Mouse (Mus musculus) ovary, postnatal 10 days (tissue): ENCODE measurements around the gene Cacna1i.

Experiments used
- DNase-seq: peaks from one replicate; pipeline ENCODE4 v3.0.0; 2022; ENCODE audit warnings: low spot score

The Cacna1i gene

DNA sequence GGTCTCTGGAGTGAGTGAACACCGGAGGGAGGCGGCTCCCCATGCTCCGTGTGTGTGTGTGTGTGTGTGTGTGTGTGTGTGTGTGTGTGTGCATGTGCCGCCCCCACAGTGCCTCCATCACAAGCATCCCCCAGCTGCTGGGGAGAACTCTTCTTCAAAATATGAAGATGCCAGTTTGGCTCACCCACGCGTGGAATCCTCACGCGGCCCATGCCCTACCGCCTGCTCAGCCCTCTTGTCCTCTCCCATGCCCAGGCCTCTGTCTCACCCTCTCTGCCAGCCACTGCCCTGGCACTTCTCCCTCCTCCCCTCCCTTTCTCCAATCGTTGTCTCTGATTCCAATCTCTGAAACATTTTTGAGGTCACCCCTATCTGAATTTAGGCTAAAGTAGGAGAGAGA, 47.7 kb downstream of the Cacna1i start:
- no peak for DNase-seq

DNA sequence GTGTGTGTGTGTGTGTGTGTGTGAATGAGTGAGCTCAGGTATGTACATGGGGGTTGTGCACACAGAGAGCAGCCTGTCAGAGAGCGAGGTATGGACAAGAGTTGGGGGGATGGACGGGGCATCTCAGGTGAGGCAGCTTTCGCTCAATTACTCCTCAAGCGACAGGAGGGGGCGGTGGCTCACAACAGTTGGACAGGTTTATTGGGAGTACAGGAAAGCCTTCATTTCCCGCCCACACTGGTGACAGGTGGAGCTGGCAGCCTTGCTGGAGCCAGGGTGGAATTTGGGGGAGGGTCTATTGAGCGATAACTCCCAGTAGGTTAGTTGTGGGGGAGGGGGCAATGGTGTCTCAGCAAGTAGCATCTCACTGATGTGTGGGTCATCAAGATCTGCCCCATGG, 48.2 kb downstream of the Cacna1i start:
- no peak for DNase-seq

DNA sequence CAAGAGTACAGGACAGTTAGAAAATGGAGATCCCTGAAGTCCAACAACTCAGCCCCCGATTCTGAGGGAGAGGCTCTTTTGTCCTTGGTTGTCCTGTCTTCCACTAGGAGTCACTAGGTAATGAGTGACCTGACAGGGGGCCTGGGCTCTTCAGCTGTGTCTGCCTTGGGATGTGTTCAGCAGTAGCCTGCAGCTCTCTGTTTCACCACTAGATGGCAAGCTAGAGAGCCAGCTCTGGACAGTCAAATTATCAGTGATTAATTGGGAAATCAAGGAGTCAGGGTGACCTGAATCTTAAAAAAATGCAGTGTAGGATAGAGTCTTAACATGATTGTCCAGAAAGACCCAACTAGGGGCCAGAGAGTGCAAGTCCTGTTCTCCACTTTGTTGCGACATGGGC, 53.3 kb downstream of the Cacna1i start:
- DNase-seq: no peak

DNA sequence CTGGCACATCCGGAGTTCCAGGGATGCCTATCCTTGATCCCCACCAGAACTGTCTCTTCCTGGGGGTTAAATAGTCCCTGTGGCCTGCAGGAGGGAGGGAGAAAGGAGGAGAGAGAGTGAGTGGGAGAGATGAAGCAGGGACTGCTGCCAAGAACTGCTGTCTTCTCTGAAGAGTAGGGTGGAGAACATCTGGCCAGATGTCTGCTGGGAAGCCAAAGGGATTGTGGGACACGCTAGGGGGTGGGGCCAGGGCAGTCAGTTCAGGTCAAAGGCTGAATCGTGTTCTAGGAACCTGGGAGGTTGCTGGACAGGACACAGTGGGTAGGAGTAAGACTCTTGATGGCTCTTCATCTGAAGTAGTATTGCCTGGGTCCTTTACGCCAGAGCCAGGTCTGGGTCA, 55.4 kb downstream of the Cacna1i start:
- no peak for DNase-seq

DNA sequence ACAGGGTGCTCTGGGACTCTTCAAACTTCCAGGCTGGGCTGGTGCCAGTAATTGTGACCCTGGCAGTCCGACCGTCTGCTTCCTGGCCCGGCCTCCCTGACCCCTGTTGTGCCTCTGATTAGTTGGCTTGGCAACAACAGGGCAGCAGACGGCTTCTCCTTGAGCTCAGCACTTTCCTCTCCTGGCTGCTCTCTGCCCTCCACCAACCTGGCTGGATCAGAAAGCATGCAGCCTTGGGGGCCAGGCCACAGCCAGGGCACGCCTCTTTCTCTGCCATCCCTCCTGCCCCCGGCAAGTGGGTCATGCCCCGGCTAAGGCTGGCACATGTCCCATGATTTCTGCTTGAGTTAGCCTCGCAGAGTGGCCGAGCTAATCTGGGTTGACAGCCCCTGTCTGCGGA, 56.0 kb downstream of the Cacna1i start:
- no peak for DNase-seq

DNA sequence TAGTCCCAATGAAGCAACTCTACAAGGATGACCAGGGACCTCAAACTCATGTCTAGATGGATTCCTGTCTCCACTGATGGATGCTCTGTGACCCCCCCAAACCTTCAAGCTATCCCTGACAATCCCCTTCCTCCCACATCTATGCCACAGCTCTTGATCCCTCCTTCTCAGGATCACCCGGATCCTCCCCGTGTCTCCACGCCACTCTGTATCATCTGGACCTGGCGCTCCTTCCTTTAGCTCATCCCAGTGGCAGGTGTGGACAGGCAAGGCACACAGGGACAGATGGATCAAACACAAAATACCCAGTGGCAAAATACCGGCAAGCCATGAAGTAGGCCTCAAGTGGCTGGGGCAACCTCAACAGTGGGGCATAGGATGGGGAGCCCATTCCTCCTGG, 56.7 kb downstream of the Cacna1i start:
- no peak for DNase-seq

DNA sequence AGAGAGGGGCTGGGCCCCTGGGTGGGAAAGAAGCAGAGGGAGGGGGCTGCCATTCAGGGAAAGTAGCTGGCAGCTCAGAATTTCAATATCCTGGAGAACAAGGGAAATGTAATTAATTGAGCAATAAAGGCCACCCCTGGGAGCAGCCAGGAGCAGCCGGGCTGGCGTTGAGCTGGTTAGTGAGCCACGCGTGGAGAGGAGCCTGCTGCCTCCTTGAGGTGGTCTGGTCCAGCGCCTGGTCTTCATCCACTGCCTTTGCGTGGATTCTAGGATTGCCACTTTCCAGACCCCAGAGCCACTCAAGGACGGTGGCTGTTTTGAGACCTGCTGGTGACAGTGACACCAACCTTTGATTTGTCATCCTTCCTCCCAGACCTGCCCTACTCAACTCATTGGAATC, 59.5 kb downstream of the Cacna1i start:
- no peak for DNase-seq

DNA sequence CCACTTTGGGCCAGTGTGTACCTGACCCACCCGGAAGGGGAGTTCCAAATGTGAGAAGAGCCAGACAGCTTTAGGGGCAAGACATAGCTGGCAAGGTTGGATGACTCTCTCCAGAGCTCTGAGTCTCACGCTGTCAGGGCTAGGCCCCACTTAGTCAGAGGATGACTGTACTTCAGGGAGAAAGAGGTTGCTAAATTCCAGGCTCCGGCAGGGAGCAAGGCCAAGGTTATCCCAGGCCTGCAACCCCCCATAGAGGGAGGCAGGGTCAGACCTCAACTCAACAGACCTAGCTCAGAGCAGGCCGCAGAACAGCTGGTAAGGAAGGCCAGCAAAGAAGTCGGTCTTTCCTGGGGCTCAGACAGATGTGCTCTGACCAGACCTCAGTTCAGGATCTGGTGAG, 63.4 kb downstream of the Cacna1i start:
- no peak for DNase-seq

DNA sequence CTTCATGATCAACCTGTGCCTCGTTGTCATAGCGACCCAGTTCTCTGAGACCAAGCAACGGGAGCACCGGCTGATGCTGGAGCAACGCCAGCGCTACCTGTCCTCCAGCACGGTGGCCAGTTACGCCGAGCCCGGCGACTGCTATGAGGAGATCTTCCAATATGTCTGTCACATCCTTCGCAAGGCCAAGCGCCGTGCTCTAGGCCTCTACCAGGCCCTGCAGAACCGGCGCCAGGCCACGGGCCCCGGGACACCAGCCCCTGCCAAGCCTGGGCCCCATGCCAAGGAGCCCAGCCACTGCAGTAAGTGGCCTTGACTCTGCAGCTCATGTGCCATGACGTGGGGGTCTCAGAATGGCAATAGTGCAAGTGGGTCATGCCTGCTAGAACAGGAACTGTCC, 71.8 kb downstream of the Cacna1i start:
- no peak for DNase-seq

DNA sequence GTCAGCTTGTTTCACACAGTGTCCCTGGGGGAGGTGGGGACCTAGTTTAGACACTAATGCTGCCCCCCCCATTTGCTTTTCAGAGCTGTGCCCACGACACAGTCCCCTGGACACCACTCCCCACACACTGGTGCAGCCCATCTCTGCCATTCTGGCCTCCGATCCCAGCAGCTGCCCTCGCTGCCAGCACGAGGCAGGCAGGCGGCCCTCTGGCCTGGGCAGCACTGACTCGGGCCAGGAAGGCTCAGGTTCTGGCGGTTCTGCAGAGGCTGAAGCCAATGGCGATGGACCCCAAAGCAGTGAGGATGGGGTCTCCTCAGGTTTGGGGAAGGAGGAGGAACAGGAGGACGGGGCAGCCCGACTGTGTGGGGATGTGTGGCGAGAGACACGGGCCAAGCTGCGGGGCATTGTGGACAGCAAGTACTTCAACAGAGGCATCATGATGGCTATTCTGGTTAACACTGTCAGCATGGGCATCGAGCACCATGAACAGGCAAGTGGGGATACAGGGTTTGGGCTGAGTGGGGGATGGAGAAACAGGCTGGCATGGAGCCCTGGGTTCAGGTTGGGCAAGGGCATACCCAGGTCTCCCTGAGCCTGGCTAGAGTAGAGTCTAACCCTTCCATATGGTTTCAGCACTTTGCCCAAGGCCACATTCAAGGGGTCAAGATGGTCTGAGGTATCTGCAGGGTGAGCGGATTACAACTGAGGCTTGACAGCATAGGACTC, 74.9 kb downstream of the Cacna1i start:
- no peak for DNase-seq

DNA sequence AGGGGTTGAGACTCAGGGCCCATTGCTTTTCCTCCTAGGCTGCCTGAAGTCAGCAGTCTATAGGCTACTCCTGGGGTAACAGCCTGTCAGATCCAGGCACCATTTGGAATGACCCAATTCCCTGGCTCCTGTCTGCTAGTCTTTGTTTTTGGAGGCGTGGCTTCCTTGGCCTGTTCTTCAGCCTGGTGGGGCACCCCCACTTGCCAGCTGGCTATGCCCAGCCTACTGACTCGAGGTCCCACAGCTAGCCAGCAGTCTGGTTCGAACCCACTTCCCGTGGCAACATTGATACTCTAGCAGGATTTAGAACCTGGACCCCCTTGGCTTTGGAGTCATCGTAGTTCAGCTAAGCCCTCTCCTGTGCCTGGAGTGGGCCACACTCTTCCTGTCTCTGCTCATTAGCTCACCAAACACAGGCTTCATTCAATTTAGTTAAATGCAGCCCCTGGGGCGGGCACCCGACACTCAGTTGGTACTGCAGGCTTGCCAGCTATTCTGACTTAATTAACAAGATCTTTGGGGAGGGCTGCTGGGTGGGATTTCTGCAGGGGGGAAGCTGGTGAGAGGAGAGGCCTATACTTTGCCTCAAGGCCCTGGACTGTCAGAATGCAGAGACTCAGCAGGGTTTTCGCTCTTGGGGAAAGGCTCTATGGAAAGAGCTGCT, 75.6 kb downstream of the Cacna1i start:
- no peak for DNase-seq

DNA sequence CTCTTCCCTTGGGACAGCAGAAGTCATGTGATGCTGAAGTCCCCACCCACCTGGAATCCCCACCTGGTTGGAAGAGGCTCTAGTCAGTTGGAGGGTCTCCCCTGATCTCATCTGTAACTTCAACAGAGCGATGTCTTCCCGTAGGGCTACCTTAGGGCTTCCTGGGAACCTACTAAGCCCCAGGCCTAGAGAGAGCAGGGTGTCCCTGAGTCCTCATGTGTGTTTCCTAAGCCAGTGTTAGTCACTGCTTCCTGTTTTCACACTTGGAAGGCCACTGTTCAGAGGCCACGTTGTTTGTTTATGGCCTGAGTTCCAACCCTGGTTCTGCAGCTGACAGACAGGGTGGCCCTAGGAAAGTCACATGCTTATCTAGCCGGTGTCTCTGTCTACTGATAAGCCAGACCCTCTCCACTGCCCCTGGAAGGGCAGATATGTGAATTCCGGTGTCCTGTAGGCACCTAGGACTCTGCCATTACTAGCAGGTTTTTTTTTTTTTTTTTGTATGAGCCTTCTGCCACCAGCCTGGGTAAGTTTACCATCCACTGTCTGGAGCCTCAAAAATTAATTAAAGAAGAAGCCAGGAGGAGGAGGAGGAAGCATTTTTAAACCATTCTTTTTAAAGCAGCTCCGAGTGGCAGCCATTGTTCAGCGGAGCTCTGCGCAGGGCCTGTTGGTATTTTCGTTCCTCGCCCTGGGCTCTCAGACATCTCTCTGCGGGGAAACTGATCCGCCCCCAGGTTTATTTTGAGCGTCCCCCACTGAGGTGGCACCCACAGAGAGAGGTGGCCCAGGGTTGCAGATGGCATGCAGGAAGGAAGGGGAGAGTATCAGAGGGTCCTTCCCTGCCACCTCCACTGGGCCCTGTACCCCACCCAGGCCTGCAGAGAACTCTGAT, 77.0 kb downstream of the Cacna1i start:
- no peak for DNase-seq

DNA sequence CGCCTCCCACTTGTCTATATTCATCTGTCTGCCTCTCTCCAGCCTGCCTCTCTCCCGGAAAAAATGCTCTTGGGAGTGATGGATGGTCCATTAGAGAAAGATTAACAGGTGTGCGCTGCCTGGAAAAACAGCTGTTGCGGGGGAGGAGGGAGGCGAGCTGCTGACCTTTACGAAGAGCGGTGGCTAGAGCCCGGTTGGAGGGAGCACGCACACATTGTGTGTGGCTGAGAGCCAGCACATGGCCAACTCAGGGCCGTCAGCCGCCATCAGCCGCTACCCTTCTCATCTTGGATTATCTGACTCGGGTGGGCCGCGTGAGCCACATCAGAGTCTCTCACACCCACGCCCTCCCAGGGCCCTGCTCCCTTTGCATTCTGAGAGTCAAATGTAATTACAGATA, 79.9 kb downstream of the Cacna1i start:
- DNase-seq: no peak

DNA sequence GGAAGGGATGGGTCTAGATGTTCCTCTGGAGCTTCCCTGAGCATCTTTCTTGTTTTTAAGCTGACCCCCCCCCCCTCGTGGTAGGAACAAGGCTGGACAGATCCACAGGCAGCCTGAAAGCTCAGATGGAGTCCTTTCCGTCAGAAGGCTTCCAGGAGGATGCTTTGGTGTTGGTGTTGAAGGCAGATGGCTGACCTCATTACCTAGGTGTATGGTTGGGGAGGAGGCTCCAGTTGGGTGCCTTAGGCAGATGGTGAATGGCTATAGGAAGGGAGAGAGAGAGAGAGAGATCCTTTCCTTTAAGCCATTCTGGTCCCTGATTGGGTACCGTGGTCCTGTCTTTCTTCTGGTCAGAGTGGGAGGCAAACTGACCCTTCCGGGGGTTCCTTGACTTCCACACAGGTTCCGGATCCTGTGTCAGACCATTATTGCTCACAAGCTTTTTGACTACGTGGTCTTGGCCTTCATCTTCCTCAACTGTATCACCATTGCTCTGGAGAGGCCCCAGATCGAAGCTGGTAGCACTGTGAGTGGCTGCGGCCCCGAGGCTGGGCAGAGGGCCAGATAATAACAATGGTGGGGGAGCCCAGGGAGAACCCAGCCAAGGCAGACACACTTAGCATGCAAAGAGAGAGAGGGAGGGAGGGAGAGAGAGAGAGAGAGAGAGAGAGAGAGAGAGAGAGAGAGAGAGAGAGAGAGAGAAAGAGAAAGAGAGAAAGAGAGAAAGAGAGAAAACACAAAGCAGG, 86.4 kb downstream of the Cacna1i start:
- DNase-seq: no peak

DNA sequence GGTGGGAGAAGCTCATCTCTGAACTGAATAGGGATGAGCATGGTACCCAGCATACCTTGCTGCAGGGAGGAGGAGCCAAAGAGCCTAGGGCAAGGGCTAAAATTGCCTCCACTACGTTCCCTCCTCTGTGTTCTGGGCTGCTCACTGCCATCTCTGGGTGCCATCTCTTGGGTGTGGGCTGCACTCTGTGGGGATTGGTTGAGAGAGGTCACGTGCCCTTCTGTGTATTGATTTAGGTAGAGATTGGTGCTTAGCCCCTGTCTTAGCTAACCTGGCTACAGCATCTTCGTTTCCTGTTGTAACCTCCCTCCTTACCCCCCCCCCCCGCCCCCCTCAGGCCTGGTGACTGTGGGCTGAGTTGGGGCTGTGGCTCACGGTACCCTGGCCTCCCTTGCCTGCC, 87.8 kb downstream of the Cacna1i start:
- DNase-seq: no peak

DNA sequence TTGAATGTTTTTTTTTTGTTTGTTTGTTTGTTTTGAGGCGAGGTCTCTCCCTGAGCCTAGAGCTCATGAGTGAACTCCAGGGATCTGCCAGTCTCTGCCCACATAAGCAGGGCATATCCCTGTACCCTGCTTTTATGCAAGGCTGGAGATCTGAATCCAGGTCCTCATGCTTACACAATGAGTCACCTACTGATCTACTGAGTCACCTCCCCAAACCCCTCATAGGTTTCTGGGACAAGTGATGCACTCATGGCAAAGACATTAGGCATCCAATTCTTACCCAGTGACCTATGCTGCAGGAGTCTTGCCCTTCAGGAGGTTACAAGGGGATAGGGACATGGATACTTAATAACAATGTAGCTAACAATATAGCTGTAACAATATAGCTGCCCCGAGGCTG, 100.1 kb downstream of the Cacna1i start:
- DNase-seq: no peak

DNA sequence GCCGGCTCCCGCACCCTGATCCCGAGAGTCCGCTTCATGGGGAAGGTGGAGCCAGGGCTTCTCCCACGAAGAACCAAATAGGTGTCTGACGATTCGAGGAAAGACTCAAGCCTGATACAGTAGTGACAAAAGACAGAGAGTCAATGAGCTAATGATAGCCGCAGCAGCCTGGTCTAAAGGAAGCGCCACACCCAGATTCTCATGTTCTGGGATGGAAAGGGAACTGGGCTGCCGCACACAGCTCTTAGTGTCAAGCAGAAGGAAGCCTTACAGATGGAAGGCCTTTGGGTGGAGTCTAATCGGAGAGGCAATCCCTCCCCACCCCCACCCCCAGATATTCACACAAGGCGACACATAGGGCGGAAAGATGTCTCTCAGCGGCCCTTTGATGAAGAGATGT, 104.8 kb downstream of the Cacna1i start:
- DNase-seq: no peak

DNA sequence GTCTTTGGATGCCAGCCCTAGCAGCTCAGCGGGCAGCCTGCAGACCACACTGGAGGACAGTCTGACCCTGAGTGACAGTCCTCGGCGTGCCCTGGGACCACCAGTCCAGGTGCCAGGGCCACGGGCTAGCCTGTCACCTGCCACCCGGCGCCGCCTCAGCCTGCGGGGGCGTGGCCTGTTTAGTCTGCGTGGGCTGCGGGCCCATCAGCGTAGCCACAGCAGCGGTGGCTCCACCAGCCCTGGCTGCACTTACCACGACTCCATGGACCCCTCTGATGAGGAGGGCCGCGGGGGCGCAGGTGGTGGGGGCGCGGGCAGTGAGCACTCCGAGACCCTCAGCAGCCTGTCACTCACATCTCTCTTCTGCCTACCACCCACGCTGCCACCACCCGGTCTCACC, 108.0 kb downstream of the Cacna1i start:
- no peak for DNase-seq

DNA sequence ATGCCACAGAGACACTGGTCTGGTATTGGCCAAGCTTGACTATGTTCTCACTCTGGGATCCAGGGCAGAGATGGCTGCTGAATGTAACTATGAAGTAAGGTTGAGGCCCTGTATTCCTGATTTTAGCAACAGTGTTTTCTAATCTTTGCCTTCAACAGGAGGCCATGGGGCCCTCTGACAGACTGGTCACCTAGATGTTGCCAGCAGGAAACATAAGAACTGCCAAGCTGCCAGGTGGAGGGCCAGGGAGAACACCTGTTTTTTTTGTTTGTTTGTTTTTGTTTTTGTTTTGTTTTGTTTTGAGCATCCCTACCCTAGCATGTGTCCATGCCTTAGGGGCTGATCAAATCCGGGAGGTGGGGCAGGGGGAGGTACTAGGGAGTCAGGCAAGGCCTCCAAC, 112.4 kb downstream of the Cacna1i start:
- DNase-seq: no peak

DNA sequence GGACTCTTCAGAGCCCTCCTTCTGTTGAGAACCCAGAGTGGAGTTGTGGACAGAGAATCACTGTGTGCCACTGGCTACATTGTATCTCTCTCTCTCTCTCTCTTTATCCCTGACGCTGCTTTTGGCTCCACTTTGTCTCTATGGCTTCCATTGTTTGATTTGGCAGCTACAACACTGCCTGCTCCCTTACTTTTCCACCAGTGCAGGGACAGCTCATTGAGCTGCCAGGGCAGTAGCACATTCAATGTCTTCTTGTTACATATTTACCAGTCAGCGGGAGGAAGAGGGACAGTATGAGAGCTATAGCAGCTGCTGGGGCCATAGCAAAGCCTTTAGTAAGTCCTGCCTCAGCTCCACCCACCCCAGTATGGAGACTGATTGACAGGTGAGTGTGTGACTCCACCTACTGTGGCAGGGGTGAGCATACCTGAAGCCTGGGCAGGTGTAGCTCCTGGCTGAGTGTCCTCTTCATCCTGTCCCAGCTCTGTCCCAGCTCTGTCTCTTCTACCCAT, 114.4 kb downstream of the Cacna1i start:
- no peak for DNase-seq

DNA sequence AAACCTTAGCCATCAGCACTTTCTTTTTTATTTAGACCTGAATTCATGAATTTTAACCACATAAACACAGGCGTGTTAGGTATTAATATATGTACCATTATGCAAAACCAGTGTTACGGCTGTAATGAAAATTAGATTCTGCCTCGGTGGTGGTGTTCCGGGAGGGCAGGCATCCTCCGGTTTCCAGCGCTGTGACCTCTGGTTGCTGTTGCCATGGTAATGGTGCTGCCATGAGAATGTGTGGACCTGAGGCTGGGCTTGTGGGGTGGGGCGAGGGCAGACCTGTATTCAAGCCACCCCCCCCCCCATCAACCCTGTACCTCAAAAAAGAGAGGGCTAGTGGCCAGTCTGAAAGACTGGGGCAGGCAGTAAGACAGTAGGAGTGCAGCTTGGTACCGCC, 114.9 kb downstream of the Cacna1i start:
- DNase-seq: no peak

DNA sequence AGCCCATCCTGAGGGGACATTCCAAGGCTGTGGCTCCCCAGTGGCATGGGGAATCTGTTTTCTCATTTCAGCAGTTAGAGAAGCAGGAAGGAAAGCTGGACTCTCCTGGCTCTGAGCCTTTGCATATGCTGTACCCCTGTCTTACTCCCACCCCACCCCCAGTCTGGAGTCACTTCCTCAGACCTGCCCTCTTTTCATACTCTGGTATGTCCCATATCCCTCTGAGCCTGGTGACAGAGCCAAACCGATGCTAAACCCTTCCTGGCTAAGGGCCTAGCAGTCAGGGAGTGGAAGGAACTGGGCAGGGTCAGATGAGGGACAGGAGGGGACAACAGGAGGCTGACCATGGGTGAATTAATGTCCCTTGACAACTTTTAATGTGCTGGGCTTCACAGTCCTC, 120.8 kb downstream of the Cacna1i start:
- DNase-seq: no peak
